Mouse (Mus musculus) embryo, embryonic 11 days (tissue): ENCODE measurements around the gene Mrpl46.

Experiments
- DNase-seq: peaks from one replicate; pipeline ENCODE4 v3.0.0-alpha.2; 2015

The Mrpl46 gene

GRCm38 (mm10) chr7:78767929-78768531 is 15.3 kb downstream of the Mrpl46 start:
- no peak for DNase-seq

DNA sequence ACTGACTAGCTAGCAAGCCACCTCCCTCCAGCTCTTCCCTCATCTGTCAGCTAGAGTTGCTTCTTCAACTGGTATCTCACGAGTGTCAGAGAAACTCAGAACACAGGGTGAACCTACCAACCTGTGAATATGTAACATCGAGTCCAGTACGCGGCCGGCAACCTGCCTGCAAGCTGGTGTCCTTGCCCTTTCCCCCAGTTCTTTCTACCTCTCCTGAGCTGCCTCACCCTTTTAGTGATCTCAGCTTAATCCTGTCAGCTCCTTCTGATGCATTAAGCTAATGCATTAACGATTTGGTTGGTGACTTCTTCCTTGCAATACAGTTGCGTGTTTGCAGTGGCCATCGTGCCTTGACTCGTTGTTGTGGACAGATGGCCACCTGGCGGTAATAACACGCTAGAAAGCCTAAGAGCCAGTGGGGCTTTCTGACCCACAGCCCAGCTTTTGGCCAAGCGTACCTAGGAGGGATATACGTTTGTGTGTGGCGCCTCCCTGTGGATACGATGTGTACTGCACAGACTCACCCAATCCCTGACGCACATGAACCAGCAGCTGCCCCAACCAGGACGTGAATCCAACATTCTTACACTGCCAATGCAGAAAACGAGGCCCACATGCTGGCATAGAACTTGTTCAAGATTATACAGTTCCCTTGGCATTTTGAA is 17.2 kb downstream of the Mrpl46 start:
- peak; percentile 88 for DNase-seq

DNA sequence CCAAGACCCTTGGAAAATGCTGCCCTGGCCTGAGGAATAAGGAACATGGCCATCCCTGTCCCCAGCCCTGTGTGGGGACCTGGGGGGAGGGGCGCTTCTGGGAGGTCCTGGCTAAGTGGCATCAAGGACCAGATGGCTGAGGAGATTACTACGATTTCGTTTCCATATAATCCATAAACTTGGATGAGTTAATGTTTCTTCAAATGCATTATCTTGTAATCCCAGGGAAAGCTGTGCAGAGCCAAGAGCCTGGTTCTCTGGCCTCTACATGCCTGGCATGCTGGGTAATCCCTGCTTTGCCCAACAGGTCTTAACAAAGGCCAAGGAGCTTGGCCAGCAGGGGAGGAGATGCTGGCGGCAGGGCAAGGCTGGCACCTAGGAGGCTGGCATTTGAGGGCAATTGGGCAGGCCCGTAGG is 18.1 kb downstream of the Mrpl46 start:
- DNase-seq = no peak

DNA sequence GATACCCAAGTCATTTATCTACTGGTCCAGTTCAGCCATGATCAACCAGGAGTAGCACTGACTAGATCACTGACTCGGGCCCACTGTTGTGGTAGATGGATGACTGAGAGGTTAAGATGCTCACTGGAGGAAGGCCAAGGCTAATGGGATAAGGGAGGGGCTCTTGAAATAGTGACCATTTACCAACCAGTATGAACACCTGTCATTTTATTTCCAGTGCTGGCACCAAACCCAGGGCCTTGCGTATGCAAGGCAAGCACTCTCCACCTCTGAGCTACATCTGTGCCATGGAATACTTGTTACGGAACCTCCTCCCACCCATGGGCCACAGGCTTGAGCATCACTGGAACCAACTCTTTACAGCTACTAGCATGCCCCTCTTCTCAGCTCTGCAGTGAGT is 19.5 kb downstream of the Mrpl46 start:
- DNase-seq = no peak

DNA sequence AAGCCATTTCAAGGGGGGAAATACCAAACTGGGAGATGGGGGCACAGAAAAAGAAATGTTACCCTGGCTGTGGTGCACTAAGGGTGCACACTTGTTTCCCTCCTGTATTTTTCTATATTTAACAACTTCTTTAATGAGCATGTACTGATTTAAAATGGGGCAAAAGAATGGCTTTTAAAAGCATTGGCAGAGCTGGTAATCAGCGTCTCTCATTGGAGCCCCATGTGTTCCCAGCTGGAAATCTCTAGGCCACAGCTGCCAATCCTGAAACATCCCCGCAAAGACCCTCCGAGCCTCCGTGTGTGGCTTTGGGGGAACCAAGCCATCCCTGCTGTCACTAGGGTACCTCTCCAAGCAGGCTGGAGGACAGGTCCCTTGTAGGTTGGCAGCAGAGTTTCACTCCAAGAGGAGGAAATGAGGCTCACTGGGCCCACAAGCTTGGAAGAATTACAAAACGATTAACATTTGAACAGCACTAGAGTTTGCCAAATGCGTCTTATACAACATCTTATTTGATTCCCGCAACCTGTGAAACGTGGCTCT is 28.8 kb downstream of the Mrpl46 start:
- DNase-seq = no peak

DNA sequence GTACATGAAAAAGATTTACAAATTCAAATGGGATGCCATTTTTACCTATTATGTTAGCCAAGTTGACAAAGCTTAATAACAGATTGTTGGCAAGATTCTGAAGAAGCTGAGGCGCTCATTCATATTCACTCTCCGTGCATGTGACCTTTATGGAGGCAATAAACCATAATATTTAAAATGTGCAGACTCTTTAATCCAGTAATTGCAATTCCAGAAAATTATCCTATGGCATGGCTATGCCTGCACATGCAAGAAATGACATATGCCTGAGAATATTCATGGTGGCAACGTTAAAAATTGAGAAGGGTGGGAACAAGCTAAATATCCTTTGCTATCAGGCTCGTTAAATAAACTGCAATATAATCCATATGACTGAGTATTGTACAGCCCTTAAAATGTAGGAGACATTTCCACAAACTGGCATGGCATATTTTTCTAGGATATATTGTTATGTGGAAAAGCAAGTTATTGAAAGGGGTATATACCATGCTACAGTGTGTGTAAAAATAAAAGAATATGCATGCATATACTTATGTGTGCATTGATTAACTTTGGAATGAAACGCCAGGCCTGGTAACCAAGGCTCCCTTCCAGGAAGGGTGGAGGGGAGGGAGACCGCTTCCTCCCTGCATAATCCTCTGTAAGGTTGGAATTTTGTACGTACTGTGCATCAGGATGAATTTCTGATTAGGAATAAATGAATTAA is 29.4 kb downstream of the Mrpl46 start:
- DNase-seq = no peak

DNA sequence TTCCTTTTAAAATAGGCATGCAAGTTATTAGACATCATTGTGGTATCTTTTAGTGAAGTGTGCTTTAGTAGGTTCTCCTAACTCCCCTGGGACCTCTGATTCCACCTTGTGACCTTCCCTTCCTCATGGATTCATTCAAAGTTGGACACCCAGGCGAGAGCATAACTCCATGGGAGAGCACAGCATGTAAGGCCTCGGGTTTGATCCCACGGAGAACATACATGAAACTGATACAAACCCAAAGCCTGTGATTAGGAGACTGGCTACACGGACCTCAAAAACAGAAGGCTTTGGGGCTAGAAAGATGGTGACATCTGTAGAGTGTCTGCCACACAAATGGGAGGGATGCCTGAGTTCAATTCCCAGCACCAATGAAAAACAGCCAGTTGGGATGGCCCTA is 30.4 kb downstream of the Mrpl46 start:
- DNase-seq = no peak

- no peak for DNase-seq
Measured at GRCm38 (mm10) chr7:78743731-78744385, 39.5 kb downstream of the Mrpl46 start.

GRCm38 (mm10) chr7:78739351-78740000 is 43.9 kb downstream of the Mrpl46 start:
- DNase-seq = no peak

DNA sequence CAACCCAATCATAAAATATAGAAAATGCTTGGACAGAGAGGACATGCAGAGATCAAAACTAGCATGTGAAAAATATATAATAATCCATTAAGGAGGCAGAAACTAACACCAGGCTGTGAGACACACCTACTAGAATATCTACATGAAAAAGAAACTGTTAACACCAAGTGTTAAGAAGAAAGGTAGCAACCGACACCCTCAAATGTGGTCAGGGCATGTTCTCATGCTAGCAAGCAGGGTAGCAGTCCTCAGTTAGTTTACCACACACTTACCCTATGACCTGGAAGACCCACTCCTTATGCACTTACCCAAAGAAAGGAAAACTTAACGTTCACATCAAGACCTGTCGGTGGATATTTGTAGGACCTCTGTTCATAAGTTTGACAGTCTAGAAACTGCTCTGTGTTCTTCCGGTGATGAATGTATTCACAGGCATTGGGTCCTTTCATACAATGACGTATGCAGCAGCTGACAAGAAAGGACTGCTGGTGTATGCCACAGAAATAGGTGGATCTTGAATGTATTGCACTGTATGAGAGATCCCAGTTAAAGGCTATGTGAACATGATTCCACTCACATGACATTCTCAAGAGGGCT is 45.6 kb downstream of the Mrpl46 start, which contains the start of gene Ntrk3:
Ntrk3 (minus strand) TSS at position 399 of the 597 bp plus-strand sequence.
- no peak for DNase-seq

DNA sequence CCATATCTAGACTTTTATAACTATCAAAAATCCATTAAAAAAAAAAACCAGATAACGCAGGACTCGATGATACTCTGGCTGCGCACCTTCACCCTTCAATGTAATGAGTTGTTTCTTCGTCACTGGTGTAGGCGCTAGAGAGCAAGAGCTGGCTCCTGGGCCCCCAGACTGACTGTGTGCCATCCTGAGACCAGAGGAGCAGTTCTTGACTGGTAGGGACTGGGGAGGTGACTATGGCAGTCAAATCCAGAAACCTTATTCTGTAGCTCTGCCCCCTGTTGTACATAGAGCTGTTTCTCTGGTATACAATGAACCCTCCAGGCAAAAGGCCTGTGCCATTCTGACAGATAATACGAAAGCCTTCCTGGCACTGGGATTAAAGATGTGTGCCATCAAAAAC is 46.1 kb downstream of the Mrpl46 start:
- DNase-seq = no peak

DNA sequence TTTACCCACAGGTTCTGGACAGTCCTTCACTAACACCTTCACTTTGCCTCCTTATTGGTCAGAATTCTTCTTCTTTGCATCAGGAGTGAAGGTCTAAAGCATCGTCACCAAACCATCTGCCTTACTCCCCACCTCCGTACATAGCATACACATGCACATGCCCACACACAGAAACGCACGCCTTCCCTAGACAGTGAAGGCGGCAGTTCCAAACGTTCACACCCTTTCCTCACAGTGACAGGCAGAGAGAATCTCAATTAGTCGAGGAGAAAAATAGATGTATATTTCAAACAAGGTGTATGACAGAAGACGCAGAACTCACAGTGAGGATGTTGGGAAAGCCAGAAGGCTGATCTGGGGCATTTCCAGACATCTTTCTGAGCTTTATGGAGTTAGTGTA is 51.9 kb downstream of the Mrpl46 start:
- no peak for DNase-seq
